Mouse (Mus musculus) olfactory bulb, adult 2 months (tissue): ENCODE results near the gene Tsnaxip1. TPM values are rescaled to one million over a fixed set of nuclear protein-coding genes. Genes with fewer than 3 reads are reported as not detected.

ENCODE experiments used
- H3K27ac ChIP-seq: fragments of 200-500 bp; 2 replicates; pipeline ENCODE4 v1.5.1; 2012; ENCODE audit warnings: low read depth, low read length; ENCODE audit not compliant: insufficient read depth
- H3K4me1 ChIP-seq: fragments of 200-500 bp; 2 replicates; pipeline ENCODE4 v1.6.1; 2012; ENCODE audit warnings: low read length; ENCODE audit not compliant: control insufficient read depth, insufficient read depth
- H3K4me3 ChIP-seq: fragments of 200-500 bp; 2 replicates; pipeline ENCODE4 v1.5.1; 2012; ENCODE audit warnings: mild to moderate bottlenecking, low read depth, low read length, moderate library complexity; ENCODE audit not compliant: insufficient read depth
- CTCF ChIP-seq: fragments of 200-500 bp; IDR thresholded peaks from 2 replicates; pipeline ENCODE4 v1.5.1; 2012; ENCODE audit warnings: low read depth, mild to moderate bottlenecking, low read length, moderate library complexity; ENCODE audit not compliant: insufficient read depth
- POLR2A ChIP-seq: fragments of 200-500 bp; IDR thresholded peaks from 2 replicates; pipeline ENCODE4 v1.6.1; 2012; ENCODE audit warnings: mild to moderate bottlenecking, low read depth, low read length, moderate library complexity; ENCODE audit not compliant: insufficient read depth
- WGBS: fragments of 180-500 bp; shearing (Covaris S2); methylation state at CpG from one replicate; pipeline ENCODE4 v1.1.7; 2018; 5-methylcytosine and 5-hydroxymethylcytosine counted together
- polyA plus RNA-seq: library from polyadenylated mRNA; stranded (reverse); fragments of >200 nt; gene quantifications from 2 replicates; pipeline ENCODE4 v1.2.4, GENCODE M21; 2012; ENCODE audit warnings: low replicate concordance; ENCODE audit not compliant: missing spikeins, insufficient read depth, insufficient read length

Tsnaxip1 gene
- polyA plus RNA-seq, 1 experiment, result not detected

DNA sequence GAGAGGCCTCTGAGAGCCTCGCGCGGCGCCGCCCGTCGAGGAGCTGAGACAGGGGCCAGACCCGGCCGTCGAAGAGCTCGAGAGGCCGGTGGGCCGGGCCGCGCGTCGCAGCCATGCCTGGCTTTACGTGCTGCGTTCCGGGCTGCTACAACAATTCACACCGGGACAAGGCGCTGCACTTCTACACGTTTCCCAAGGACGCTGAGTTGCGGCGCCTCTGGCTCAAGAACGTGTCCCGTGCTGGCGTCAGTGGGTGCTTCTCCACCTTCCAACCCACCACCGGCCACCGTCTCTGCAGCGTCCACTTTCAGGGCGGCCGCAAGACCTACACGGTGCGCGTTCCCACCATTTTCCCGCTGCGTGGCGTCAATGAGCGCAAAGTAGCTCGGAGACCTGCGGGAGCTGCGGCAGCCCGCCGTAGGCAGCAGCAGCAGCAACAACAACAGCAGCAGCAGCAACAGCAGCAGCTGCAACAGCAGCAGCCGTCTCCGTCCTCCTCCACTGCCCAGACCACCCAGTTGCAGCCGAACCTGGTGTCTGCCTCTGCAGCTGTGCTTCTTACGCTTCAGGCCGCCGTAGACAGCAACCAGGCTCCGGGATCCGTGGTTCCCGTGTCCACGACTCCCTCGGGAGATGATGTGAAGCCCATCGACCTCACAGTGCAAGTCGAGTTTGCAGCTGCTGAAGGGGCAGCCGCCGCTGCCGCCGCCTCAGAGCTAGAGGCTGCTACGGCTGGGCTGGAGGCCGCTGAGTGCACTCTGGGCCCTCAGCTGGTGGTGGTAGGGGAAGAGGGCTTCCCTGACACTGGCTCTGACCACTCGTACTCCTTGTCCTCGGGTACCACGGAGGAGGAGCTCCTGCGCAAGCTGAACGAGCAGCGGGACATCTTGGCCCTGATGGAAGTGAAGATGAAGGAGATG is 28.0 kb downstream of the Tsnaxip1 start:
- 0 out of 2 replicates have a peak, but pooled peaks have one; percentile 19 for TF ChIP-seq POLR2A
- no peak for TF ChIP-seq CTCF
- under 1% methylated on average over 71 of the region's 71 CpGs for WGBS
- Histone ChIP-seq H3K4me1 (peaks cover 9% of the 10 kb centered on the region), H3K27ac (peak overlapping the region; percentile 98), H3K4me3 (peak overlapping the region; percentile 67)

GRCm38 (mm10) chr8:105856168-105856835 is 28.8 kb downstream of the Tsnaxip1 start:
- peak overlapping the region; percentile 98 for H3K27ac ChIP-seq
- H3K4me1 ChIP-seq, result peaks cover 9% of the 10 kb centered on the region
- TF ChIP-seq CTCF (no peak), POLR2A (no peak)
- H3K4me3 ChIP-seq, result peak overlapping the region; percentile 67
- WGBS, result 11% methylated on average over 15 of the region's 15 CpGs

GRCm38 (mm10) chr8:105858495-105858894 is 31.0 kb downstream of the Tsnaxip1 start:
- Histone ChIP-seq H3K4me1 (peaks cover 9% of the 10 kb centered on the region), H3K27ac (no peak overlapping the region), H3K4me3 (no peak overlapping the region)
- TF ChIP-seq CTCF (no peak), POLR2A (no peak)
- 84% methylated on average over 5 of the region's 5 CpGs for WGBS

DNA sequence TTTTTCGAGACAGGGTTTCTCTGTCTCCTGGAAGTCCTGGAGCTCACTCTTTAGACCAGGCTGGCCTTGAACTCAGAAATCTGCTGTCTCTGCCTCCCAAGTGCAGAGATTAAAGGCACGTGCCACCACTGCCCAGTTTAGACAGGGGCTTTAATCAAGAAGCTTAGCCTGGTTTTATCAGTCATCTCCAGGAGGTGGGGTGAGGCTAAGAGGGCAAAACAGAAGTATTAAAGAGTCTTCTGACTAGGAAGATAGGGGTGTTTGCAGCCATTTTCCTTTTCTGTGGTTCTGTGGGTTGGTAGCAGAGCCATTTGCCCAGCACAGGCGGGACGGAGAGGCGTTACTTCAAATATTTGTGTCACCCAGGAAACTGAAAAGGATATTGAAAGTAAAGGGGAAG is 31.8 kb downstream of the Tsnaxip1 start:
- peaks cover 8% of the 10 kb centered on the region for H3K4me1 ChIP-seq
- H3K27ac ChIP-seq, result no peak overlapping the region
- no peak overlapping the region for H3K4me3 ChIP-seq
- 72% methylated on average over 5 of the region's 5 CpGs for WGBS
- TF ChIP-seq CTCF (no peak), POLR2A (no peak)

- TF ChIP-seq POLR2A (peak; percentile 56; the same call in 1 of the 2 replicates), CTCF (no peak)
- H3K4me3 ChIP-seq, result peak within 1 kb of the TSS; percentile 83
- WGBS, result under 1% methylated on average over 59 of the region's 59 CpGs
- H3K27ac ChIP-seq, result peak within 1 kb of the TSS; percentile 56
- peaks cover 7% of the 10 kb centered on the region for H3K4me1 ChIP-seq
Measured at GRCm38 (mm10) chr8:105860143-105860981, 32.8 kb downstream of the Tsnaxip1 start, which contains the start of gene Nutf2. Nutf2 (plus strand) TSS chr8:105860580.

- peaks cover 3% of the 10 kb centered on the region; the same call in 1 of the 2 replicates for H3K4me1 ChIP-seq
- 6% methylated on average over 1 of the region's 1 CpGs for WGBS
- TF ChIP-seq POLR2A (no peak), CTCF (no peak)
- no peak overlapping the region for H3K4me3 ChIP-seq
- no peak overlapping the region for H3K27ac ChIP-seq
Measured at GRCm38 (mm10) chr8:105861951-105862350, 34.4 kb downstream of the Tsnaxip1 start.

DNA sequence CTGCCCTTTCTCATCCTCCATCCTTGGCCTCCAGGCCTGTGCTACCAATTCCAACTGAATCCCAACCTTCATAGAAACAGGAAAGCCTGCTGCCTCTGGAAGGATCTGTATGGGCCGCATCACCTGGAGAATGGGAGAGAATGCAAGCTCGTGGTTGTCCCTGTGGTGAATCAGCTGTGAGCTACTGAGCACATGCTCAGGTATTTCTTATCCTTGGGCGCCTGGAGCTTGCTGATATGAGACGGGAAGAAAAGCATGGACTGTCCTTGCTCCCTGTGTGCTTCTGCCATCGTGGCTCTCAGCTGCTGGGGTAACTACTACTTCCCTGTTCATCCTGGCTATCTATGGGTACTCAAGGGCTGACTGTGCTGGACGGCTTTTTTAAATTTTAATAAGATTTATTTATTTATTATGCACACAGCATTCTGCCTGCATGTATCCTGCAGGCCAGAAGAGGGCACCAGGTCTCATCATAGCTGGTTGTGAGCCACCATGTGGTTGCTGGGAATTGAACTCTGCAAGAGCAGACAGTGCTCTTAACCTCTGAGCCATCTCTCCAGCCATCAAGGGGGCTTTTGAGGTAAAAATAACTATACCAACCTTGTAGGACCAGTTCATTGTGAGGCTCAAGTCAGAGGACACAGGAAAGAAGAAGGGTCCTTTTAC is 39.0 kb downstream of the Tsnaxip1 start:
- TF ChIP-seq CTCF, result no peak
- no peak for TF ChIP-seq POLR2A
- Histone ChIP-seq H3K4me1 (no peaks in the 10 kb centered on the region), H3K4me3 (no peak overlapping the region), H3K27ac (no peak overlapping the region)
- 90% methylated on average over 6 of the region's 6 CpGs for WGBS

DNA sequence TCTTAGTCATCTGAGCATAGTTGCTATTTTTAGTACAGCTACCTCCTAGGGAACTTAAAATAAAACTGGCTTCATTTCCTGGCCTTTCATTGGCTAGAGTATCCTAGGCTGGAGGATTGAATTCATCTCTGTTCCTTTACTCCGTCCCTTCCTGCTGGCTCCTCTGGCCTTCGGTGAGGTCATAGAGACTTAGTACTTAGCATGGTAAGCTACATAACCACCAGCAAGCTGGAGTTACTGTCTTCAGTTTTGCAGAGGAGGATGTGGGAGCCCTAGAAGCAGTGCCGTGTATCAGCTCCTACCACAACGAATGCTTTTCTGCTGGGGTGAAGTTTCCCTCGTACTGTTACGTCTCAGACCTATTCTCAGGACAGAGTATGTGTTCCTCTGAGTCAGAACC is 46.8 kb downstream of the Tsnaxip1 start:
- peak overlapping the region; percentile 83 for H3K27ac ChIP-seq
- TF ChIP-seq CTCF (no peak), POLR2A (no peak)
- H3K4me3 ChIP-seq, result no peak overlapping the region
- 0 out of 2 replicates have a peak, but pooled peaks cover 4% of the 10 kb centered on the region for H3K4me1 ChIP-seq
- 44% methylated on average over 6 of the region's 6 CpGs for WGBS
